Mouse (Mus musculus) neural tube, embryonic 15.5 days (tissue): ENCODE measurements around the gene Gadd45g. TPM values are rescaled to one million over a fixed set of nuclear protein-coding genes. Genes with fewer than 3 reads are reported as not detected.

ENCODE experiments used
- ATAC-seq: fragments of 200-750 bp; cut with Nextera tagmentation; 2 replicates; pipeline ENCODE4 v1.8.0; 2017; ENCODE audit warnings: mild to moderate bottlenecking, moderate TSS enrichment, moderate library complexity; ENCODE audit not compliant: low FRiP score
- H3K27ac ChIP-seq: fragments of 300-500 bp; sonication (generic); replicated peaks from 2 replicates; pipeline ENCODE4 v1.5.1; 2015; ENCODE audit warnings: mild to moderate bottlenecking, inconsistent platforms
- H3K27me3 ChIP-seq: fragments of 300-500 bp; sonication (generic); replicated peaks from 2 replicates; pipeline ENCODE4 v1.6.1; 2015; ENCODE audit warnings: inconsistent platforms
- H3K36me3 ChIP-seq: fragments of 300-500 bp; sonication (generic); 2 replicates; pipeline ENCODE4 v1.6.1; 2015; ENCODE audit warnings: inconsistent platforms
- H3K4me1 ChIP-seq: fragments of 300-500 bp; sonication (generic); 2 replicates; pipeline ENCODE4 v1.6.1; 2015; ENCODE audit warnings: inconsistent platforms
- H3K4me2 ChIP-seq: fragments of 300-500 bp; sonication (generic); 2 replicates; pipeline ENCODE4 v1.6.1; 2015; ENCODE audit warnings: inconsistent platforms, mild to moderate bottlenecking, moderate library complexity
- H3K4me3 ChIP-seq: fragments of 300-500 bp; sonication (generic); replicated peaks from 2 replicates; pipeline ENCODE4 v1.5.1; 2015; ENCODE audit warnings: mild to moderate bottlenecking, inconsistent platforms
- H3K9ac ChIP-seq: fragments of 300-500 bp; sonication (generic); replicated peaks from 2 replicates; pipeline ENCODE4 v1.6.1; 2015; ENCODE audit warnings: mild to moderate bottlenecking, inconsistent platforms
- H3K9me3 ChIP-seq: fragments of 300-500 bp; sonication (generic); replicated peaks from 2 replicates; pipeline ENCODE4 v1.6.1; 2016; ENCODE audit warnings: inconsistent platforms
- WGBS: fragments of 180-500 bp; shearing (Covaris S2); methylation state at CpG from one replicate; pipeline ENCODE4 v1.1.7; 2015; ENCODE audit warnings: mixed read lengths; 5-methylcytosine and 5-hydroxymethylcytosine counted together
- polyA plus RNA-seq: library from polyadenylated mRNA; unstranded; fragments of >200 nt; fragmentation: Nextera tagmentation; extraction: Ambion mirVana; gene quantifications from 2 replicates; pipeline ENCODE4 v1.2.1, GENCODE M21; 2015

The Gadd45g gene
- polyA plus RNA-seq, 1 experiment from 2014 or later, result 35.4 TPM

- peaks cover 4% of the 10 kb centered on the region for H3K4me1 ChIP-seq
- no peak overlapping the region for H3K4me2 ChIP-seq
- no peak overlapping the region for H3K4me3 ChIP-seq
- no peak for ATAC-seq
- H3K27me3 ChIP-seq, result peaks cover 10% of the 10 kb centered on the region
- 58% methylated on average over 4 of the region's 4 CpGs for WGBS
- H3K9ac ChIP-seq, result no peak overlapping the region
- H3K27ac ChIP-seq, result no peak overlapping the region
- no peaks in the 10 kb centered on the region for H3K36me3 ChIP-seq
- H3K9me3 ChIP-seq, result no peaks in the 10 kb centered on the region
Observed at GRCm38 (mm10) chr13:51858475-51858874, 12.0 kb downstream of the Gadd45g start.

- 91% methylated on average over 8 of the region's 8 CpGs for WGBS
- Histone ChIP-seq H3K9me3 (no peaks in the 10 kb centered on the region), H3K27me3 (peaks cover 10% of the 10 kb centered on the region), H3K4me3 (no peak overlapping the region), H3K36me3 (no peaks in the 10 kb centered on the region), H3K4me2 (no peak overlapping the region), H3K27ac (no peak overlapping the region), H3K4me1 (no peaks in the 10 kb centered on the region), H3K9ac (no peak overlapping the region)
- no peak for ATAC-seq
Observed at GRCm38 (mm10) chr13:51859174-51859573, 12.7 kb downstream of the Gadd45g start.

- Histone ChIP-seq H3K4me1 (no peaks in the 10 kb centered on the region), H3K9me3 (no peaks in the 10 kb centered on the region), H3K4me3 (no peak overlapping the region), H3K36me3 (no peaks in the 10 kb centered on the region), H3K27me3 (peaks cover 4% of the 10 kb centered on the region), H3K27ac (no peak overlapping the region), H3K4me2 (no peak overlapping the region), H3K9ac (no peak overlapping the region)
- no peak for ATAC-seq
- 74% methylated on average over 3 of the region's 3 CpGs for WGBS
Observed at GRCm38 (mm10) chr13:51859798-51860197, 13.3 kb downstream of the Gadd45g start.

GRCm38 (mm10) chr13:51862750-51863149 is 16.3 kb downstream of the Gadd45g start:
- ATAC-seq, result no peak
- Histone ChIP-seq H3K4me2 (no peak overlapping the region), H3K9ac (no peak overlapping the region), H3K27me3 (no peaks in the 10 kb centered on the region), H3K4me1 (peaks cover 6% of the 10 kb centered on the region; the same call in 1 of the 2 replicates), H3K4me3 (no peak overlapping the region), H3K9me3 (no peaks in the 10 kb centered on the region), H3K27ac (no peak overlapping the region), H3K36me3 (no peaks in the 10 kb centered on the region)
- WGBS, result 87% methylated on average over 1 of the region's 1 CpGs

GRCm38 (mm10) chr13:51866151-51866659 is 19.7 kb downstream of the Gadd45g start:
- H3K27ac ChIP-seq, result no peak overlapping the region
- H3K4me2 ChIP-seq, result no peak overlapping the region
- no peaks in the 10 kb centered on the region for H3K9me3 ChIP-seq
- H3K4me3 ChIP-seq, result no peak overlapping the region
- peaks cover 6% of the 10 kb centered on the region; the same call in 1 of the 2 replicates for H3K4me1 ChIP-seq
- ATAC-seq, result no peak
- H3K27me3 ChIP-seq, result 0 out of 2 replicates have a peak, but pooled peaks cover 6% of the 10 kb centered on the region
- H3K9ac ChIP-seq, result no peak overlapping the region
- no peaks in the 10 kb centered on the region for H3K36me3 ChIP-seq
- WGBS, result 55% methylated on average over 11 of the region's 11 CpGs

GRCm38 (mm10) chr13:51868491-51869128 is 22.1 kb downstream of the Gadd45g start:
- Histone ChIP-seq H3K4me3 (no peak overlapping the region), H3K4me1 (peaks cover 6% of the 10 kb centered on the region; the same call in 1 of the 2 replicates), H3K9me3 (no peaks in the 10 kb centered on the region), H3K27ac (no peak overlapping the region; the same call in 1 of the 2 replicates), H3K36me3 (no peaks in the 10 kb centered on the region), H3K9ac (no peak overlapping the region), H3K27me3 (0 out of 2 replicates have a peak, but pooled peaks cover 6% of the 10 kb centered on the region), H3K4me2 (no peak overlapping the region)
- ATAC-seq, result no peak
- 42% methylated on average over 12 of the region's 12 CpGs for WGBS

- H3K9me3 ChIP-seq, result no peaks in the 10 kb centered on the region
- WGBS, result 81% methylated on average over 9 of the region's 9 CpGs
- no peak for ATAC-seq
Observed at GRCm38 (mm10) chr13:51869129-51869491, 22.6 kb downstream of the Gadd45g start.

GRCm38 (mm10) chr13:51871148-51871547 is 24.7 kb downstream of the Gadd45g start:
- Histone ChIP-seq H3K36me3 (no peaks in the 10 kb centered on the region), H3K4me3 (no peak overlapping the region), H3K9me3 (no peaks in the 10 kb centered on the region), H3K27ac (no peak overlapping the region), H3K27me3 (0 out of 2 replicates have a peak, but pooled peaks cover 6% of the 10 kb centered on the region), H3K4me1 (peaks cover 4% of the 10 kb centered on the region; the same call in 1 of the 2 replicates), H3K9ac (no peak overlapping the region), H3K4me2 (no peak overlapping the region)
- 98% methylated on average over 4 of the region's 4 CpGs for WGBS
- no peak for ATAC-seq

More at GRCm38 (mm10) chr13:51869129-51869491, 22.6 kb downstream of the Gadd45g start:
- H3K27me3 ChIP-seq, result 0 out of 2 replicates have a peak, but pooled peaks cover 6% of the 10 kb centered on the region
- H3K27ac ChIP-seq, result no peak overlapping the region
- no peak overlapping the region for H3K4me3 ChIP-seq
- H3K36me3 ChIP-seq, result no peaks in the 10 kb centered on the region
- peaks cover 6% of the 10 kb centered on the region; the same call in 1 of the 2 replicates for H3K4me1 ChIP-seq
- H3K4me2 ChIP-seq, result no peak overlapping the region
- H3K9ac ChIP-seq, result no peak overlapping the region

GRCm38 (mm10) chr13:51872252-51872962 is 25.9 kb downstream of the Gadd45g start:
- 87% methylated on average over 9 of the region's 9 CpGs for WGBS
- Histone ChIP-seq H3K9me3 (no peaks in the 10 kb centered on the region), H3K36me3 (no peaks in the 10 kb centered on the region), H3K27ac (no peak overlapping the region), H3K27me3 (0 out of 2 replicates have a peak, but pooled peaks cover 6% of the 10 kb centered on the region), H3K4me1 (no peaks in the 10 kb centered on the region), H3K4me2 (no peak overlapping the region), H3K9ac (no peak overlapping the region), H3K4me3 (no peak overlapping the region)
- no peak for ATAC-seq

GRCm38 (mm10) chr13:51872963-51873514 is 26.6 kb downstream of the Gadd45g start:
- Histone ChIP-seq H3K4me3 (no peak overlapping the region), H3K4me2 (no peak overlapping the region), H3K27me3 (0 out of 2 replicates have a peak, but pooled peaks cover 6% of the 10 kb centered on the region), H3K9ac (no peak overlapping the region), H3K36me3 (no peaks in the 10 kb centered on the region), H3K4me1 (no peaks in the 10 kb centered on the region), H3K27ac (no peak overlapping the region), H3K9me3 (no peaks in the 10 kb centered on the region)
- no peak for ATAC-seq
- WGBS, result 85% methylated on average over 9 of the region's 9 CpGs

- no peaks in the 10 kb centered on the region for H3K36me3 ChIP-seq
- no peak overlapping the region for H3K4me3 ChIP-seq
- H3K4me2 ChIP-seq, result no peak overlapping the region
- WGBS, result 90% methylated on average over 5 of the region's 5 CpGs
- no peak for ATAC-seq
- no peak overlapping the region for H3K27ac ChIP-seq
- no peaks in the 10 kb centered on the region for H3K4me1 ChIP-seq
- no peak overlapping the region for H3K9ac ChIP-seq
- 0 out of 2 replicates have a peak, but pooled peaks cover 6% of the 10 kb centered on the region for H3K27me3 ChIP-seq
- H3K9me3 ChIP-seq, result no peaks in the 10 kb centered on the region
Observed at GRCm38 (mm10) chr13:51873786-51874185, 27.3 kb downstream of the Gadd45g start.
